Mouse (Mus musculus) small intestine, adult 2 months (tissue): Measurements from ENCODE around the gene Lgr5.

Experiments used
- CTCF ChIP-seq: fragments of 200-500 bp; IDR thresholded peaks from 2 replicates; pipeline ENCODE4 v1.5.1; 2012; ENCODE audit warnings: low read depth, mild to moderate bottlenecking, control low read depth, inconsistent platforms, low read length, moderate library complexity, mixed read lengths; ENCODE audit not compliant: insufficient replicate concordance, insufficient read length; ENCODE audit errors: extremely low read depth
- POLR2A ChIP-seq: fragments of 200-500 bp; IDR thresholded peaks from 2 replicates; pipeline ENCODE4 v1.6.1; 2012; ENCODE audit warnings: low read depth, mild to moderate bottlenecking, control low read depth, inconsistent platforms, low read length, moderate library complexity

- TF ChIP-seq POLR2A (no peak), CTCF (no peak)
Measured at GRCm38 (mm10) chr10:115626678-115627077, 39.1 kb upstream of the Lgr5 start.
